Mouse (Mus musculus) erythroblast, adult 5-6 weeks (primary cell): ENCODE measurements around the gene Pdzd7. TPM values are rescaled to one million over a fixed set of nuclear protein-coding genes. Genes with fewer than 3 reads are reported as not detected.

Experiments
- ATAC-seq: replicated peaks from 2 replicates; pipeline ENCODE4 v1.8.0; 2016; ENCODE audit warnings: moderate number of reproducible peaks, mild to moderate bottlenecking, moderate TSS enrichment, inconsistent platforms; ENCODE audit not compliant: poor library complexity, low FRiP score, severe bottlenecking
- total RNA-seq, 2 experiments: library from RNA; stranded (forward) in 1 of 2; stranded (reverse) in 1 of 2; fragments of 150-400 nt in 1 of 2; fragments of 200-764, 138-1000 nt in 1 of 2; gene quantifications; 2 replicates each; pipeline versions ENCODE4 v1.2.3 to v1.2.4; 2015 to 2017; ENCODE audit warnings: low replicate concordance in 2 of 2

The Pdzd7 gene
- total RNA-seq, 2 experiments from 2014 or later = not detected

DNA sequence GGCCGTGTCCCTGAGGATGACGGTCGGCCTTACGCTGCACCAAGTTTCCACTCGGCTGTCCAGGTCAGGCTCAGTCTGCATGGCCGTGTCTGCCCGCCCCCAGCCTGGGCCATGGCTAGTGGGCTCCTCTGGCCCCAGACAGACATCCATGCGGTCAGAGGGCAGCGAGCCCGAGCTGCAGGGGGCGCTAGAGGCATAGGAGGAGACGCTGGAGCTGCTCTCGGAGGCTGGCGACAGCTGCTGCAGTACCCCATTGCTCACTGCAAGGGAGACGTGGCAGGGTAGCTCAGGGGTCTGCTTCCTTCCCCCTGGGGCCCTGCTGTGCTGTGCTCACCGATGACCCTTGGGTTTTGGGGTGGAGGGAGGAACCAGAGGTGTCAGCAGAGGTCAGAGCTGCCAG is 8.7 kb downstream of the Pdzd7 start:
- ATAC-seq = peak; percentile 53; the same call in 1 of the 2 replicates

DNA sequence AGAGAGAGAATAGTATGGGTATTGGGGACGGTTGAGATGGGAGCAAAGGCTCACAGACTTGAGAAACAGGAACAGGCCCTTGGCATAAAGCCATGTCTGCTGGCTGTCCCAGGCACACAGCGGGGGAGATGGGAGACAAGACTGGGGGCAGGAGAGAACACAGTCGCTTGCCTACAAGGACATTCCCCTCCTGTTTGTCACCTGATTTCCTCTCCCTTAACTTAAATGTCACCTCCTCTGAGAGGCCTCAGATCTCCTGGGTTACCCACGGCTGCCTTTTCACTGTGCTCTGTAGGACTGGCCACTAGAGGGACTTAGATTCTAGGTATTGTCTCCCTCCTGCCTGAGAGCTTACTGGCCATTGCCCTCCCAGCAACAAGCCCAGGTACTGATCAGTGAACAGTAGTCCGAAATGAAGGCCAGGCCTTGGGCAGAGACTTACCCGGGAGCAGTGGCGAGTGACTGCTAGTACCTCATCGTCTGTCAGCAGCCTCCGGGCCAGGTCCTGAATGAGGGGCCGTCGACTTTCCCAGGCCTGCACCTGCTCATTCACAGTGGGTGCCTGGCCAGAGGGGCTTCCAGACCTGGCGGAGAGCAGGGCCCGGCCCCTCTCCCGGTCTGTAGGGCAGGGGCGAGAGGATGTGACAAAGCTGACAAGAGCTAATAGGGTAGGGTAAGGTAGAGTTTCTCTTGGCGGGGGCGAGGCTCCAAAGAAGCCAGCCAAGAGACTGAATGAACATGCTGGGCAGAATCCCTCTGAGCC is 12.8 kb downstream of the Pdzd7 start:
- ATAC-seq = no peak

DNA sequence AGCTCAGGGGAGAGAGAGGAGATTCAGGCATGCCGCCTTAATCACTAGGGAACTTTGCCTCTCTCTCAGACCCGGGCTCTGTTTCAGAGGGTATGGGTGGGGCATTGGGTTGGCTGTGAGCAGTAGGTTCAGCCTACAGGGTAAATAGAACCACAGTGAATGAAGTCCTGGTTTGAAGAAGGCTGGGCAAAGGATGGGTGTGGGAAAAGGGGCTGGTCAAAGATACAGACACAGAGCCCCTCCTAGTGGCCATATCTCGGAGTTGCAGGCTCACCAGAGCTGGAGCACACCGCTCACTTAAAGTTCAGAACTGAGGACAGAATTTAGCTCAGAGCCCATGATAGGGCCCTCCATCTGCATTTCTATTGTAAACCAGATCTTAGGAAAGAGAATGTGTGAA is 13.7 kb downstream of the Pdzd7 start:
- peak; percentile 75 for ATAC-seq

DNA sequence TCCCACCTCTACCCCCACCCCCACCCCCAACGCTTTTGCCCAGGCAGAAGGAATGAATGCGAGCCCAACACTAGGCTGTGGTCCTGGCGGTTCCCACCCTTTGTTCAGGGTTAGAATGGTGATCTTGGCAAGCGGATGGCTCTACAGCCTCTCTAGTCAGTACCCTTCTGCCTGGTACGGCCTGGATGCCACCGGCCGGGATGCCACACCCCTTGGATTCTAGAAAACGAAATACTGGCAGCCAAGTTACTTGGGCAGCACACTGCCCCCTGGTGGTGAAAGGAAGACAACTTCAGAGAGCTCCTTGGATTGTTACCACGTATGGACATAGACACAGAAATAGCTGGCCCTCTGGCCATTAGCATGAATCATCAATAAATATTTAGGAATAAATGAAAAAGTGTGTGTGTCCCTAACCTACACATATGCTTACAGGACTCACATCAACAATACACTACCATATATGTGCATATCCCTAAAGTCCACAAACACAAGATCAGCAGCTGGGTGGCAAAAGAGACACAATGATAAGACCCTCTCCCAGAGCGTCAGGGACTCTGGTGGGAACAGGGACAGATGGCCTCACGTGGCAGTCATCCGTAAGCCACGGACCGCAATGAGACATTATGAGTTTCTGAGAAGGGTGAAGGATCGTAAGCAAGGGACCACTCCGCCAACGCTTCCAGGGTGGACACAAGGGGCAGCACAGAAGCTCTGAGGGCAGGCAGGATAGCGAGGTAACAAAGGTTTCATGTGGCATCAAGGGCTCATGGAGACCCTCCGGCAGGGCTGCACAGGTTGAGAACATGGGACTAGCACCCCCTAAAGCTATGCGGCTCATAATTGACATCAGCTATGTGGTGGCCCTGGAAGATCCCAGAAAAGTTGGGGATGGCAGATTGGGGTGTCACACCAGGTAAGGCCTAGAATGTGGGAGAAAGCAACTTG is 14.5 kb downstream of the Pdzd7 start:
- peak; percentile 74 for ATAC-seq

DNA sequence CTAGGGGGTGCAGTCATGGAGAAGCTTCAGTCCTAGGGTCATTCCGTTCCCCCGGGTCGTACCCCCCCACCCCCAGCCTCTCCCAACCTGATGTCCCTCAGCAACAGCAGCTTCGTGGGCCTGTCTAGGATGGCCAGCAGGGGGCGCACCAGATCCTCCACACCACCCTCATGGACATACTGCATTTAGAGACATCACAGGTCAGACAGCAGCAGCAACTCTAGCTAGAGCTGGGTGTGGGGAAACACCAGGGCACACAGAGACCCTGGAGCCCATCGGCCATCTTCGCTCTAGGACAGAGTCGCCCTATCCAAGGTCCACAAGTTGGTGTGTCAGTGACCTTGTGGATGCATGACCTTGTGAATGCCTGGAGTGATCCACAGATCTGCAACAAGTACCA is 15.4 kb downstream of the Pdzd7 start:
- 0 out of 2 replicates have a peak, but pooled peaks have one; percentile 47 for ATAC-seq

DNA sequence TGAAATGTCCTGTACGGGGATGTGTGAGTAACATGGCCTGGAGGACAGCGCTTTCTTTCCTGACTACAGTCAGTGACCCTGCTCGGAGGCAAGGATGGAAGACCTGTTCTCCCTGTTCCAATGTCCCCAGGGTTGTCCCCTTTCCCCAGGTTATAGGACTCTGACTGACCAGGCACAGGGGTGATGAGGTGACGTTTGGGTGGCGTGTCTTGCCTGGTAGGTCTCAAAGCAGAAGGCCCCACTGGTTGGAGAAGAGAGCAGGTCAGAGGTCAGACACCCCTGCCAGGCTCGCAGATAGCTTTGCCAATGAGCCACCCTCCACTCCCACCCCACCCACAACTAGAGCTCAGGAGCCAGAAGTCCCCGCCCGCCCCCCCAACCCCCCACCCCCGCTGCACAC is 15.9 kb downstream of the Pdzd7 start:
- ATAC-seq = no peak

DNA sequence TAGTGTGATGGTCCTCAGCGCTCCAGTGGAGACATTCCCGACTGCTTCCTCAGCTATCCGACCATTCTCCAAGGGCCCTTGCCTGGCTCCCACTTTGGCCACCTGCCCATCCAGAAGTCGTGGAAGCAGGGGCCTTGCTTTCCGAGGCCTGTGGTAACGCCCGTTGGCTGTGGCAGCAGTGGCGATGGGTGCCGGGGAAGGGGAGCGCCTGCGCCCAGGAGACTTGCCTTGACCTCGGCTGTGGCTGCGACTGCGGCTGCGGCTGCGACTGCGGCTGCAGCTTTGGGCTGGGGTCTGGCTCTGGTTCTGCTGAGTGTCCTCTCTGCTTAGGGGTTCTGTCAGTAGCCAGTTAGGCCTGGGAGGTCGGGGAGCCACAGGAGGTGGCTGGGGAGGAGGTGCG is 16.8 kb downstream of the Pdzd7 start:
- ATAC-seq = no peak

DNA sequence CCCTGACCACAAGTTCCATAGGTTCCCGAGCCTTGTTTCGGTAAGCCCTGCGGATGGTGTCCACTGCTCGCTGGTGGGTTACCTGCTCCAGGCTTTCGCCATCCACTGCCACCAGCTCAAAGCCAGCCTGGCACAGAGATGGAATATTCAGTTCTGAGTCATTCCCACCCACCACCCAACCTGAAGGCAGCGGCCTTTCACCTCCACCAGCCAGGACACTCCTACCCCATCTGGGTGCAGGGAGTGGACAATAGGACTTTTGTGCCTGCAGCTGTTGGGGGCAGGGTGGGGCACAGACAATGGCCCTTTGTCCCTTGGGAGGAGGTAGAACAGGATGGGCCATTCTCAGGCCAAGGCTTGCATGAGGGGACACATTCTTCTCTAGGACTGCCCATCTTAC is 17.7 kb downstream of the Pdzd7 start:
- ATAC-seq = no peak

DNA sequence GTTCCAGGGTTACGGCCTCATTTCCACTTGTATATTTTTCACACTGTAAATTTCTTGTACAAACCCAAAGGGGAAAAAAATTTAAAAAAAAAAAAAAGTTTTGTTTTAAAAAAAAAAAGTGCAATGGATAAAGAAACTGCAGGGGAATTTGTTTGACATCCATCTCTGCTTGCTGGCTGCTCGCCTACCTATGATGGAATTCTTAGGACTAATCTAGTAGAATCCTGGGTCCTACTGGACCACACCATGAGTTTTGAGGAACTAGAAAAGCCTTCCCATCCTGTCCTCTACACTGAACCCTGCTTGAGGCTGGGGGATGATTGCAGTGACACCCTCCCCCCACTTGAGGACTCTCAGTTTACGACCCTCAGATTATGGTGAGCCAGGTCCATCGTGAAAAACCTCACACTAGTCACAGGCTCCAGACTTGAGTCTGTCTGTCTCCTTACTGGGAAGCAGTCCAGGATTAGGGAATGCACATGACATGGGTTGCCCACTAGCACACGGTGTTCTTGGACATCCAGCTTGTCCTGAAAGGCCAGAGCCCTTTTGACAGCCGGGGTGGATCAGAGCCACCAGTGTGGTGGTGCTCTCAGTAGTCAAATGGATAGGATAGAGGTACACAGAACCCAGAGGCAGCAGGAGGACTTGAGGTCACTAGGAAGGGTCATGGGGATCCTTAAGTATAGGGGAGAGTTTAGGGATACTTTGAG is 18.4 kb downstream of the Pdzd7 start:
- ATAC-seq = no peak

DNA sequence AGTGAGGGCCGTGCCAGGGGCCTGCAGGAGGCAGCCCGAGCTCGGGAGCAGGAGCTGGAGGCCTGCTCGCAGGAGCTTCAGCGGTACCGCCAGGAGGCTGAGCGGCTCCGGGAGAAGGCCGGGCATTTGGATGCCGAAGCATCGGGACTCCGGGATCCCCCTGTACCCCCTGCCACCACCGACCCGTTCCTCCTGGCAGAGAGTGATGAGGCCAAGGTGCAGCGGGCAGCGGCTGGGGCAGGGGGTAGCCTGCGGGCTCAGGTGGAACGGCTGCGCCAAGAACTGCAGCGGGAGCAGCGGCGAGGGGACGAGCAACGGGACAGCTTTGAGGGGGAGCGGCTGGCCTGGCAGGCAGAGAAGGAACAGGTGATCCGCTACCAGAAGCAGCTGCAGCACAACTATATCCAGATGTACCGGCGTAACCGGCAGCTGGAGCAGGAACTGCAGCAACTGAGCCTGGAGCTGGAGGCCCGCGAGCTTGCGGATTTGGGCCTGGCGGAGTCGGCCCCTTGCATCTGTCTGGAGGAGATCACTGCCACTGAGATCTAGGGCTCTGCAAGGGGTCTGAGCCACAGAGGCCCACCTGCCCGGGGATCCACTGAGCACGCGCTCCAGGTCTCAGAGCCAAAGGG is 19.5 kb downstream of the Pdzd7 start:
- no peak for ATAC-seq

DNA sequence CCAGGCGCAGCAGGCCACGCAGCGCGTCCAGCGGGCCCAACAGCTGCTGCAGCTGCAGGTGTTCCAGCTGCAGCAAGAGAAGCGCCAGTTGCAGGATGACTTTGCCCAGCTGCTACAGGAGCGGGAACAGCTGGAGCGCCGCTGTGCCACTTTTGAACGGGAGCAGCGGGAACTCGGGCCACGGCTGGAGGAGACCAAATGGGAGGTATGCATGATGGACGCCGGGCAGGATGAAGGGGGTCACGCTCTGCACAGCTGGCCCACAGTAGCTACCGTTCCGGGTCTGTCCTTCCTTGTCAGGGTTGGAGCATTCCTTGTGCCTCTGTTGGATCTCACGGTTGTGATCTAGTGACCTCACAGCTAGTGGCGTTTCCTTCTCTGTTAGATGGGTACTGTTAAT is 20.7 kb downstream of the Pdzd7 start:
- no peak for ATAC-seq

DNA sequence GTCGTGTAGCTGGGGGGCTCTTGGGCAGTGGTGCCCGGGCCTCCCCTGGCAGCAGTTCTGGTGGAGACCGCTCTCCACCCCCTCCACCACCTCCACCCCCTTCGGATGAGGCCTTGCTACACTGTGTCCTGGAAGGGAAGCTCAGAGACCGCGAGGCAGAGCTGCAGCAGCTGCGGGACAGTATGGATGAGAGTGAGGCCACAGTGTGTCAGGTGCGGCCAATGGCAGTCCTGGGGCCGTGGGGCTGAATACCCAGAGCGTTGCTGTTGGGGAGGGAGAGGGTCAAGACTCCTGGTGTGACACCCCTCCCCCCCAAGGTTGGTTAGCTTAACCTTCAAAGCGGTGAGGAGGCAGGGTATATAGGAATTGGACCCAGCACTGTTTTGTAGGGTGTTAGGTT is 21.5 kb downstream of the Pdzd7 start:
- no peak for ATAC-seq

DNA sequence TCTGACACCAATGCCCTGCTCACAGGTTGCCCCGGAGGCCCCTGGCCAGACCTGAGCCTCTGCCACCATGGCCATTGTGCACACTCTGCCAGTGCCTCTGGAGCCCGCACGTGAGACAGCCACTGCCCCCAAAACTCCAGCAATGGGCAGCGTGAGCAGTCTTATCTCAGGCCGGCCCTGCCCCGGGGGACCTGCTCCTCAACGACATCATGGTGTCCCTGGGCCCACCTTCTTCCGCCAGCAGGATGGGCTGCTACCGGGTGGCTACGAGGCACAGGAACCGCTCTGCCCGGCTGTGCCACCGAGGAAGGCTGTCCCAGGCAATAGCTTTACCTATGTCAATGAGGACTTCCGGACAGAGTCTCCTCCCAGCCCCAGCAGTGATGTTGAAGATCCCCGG is 24.2 kb downstream of the Pdzd7 start:
- no peak for ATAC-seq

DNA sequence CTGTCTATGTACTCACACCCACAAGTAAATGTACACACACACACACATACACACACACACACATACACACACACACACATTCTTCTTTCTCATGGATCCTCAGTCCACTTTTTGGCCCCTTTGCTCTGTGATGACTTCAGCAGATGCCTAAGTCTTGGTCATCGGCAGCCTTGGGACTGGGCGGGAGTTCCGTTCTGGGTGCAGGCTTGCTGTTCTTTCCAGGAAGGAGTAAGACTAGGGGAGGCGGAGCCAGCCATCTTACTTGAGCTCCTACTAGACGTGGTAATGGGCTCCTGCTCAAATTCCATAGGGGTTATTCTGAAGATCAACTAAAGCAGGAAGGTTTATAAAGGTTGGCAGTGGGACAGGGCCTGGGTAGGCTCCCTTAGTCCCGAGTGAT is 25.2 kb downstream of the Pdzd7 start:
- ATAC-seq = no peak

DNA sequence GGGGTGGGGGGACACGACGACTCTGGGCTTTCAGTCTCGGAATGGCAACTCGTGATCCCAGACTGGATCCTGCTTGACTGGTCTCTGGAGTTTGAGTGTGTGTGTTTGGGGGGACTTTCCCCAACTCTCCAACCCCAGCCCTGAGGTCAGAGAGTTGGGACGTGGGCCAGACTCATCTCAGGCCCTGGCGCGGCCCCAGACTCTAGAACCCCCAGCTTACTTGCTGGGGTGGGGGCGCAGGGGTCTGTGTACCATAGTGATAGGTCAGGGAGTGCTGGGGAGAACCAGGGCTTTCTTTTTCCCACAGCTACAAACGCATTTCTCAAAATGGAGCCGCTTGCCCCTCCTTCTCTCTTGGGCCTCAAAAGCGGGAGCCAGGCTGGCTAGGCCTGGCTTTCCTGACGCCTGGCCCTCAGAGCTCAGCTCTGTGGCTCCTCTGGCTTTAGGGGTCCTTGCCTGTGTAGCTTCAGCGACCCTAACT is 27.1 kb downstream of the Pdzd7 start:
- no peak for ATAC-seq

DNA sequence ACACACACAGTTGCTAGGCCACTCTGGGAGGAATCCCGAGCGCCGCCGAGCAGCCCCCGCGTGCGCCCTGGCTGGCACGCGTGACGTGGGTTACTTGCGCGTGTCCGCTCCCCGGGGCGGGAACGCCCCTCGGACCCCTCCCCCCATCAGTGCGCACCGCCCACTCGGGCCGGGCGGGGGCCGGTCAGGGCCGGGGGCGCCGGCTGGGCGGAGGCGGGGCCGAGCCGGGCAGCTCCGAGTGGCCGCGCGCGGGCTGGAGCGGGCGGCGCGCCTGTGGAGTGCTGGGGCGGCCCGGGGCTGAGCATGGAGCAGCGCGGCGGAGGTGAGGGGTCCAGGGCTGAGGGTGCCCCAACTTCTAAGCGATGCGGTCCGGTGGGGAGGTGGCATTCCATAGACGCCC is 27.6 kb downstream of the Pdzd7 start:
- no peak for ATAC-seq

DNA sequence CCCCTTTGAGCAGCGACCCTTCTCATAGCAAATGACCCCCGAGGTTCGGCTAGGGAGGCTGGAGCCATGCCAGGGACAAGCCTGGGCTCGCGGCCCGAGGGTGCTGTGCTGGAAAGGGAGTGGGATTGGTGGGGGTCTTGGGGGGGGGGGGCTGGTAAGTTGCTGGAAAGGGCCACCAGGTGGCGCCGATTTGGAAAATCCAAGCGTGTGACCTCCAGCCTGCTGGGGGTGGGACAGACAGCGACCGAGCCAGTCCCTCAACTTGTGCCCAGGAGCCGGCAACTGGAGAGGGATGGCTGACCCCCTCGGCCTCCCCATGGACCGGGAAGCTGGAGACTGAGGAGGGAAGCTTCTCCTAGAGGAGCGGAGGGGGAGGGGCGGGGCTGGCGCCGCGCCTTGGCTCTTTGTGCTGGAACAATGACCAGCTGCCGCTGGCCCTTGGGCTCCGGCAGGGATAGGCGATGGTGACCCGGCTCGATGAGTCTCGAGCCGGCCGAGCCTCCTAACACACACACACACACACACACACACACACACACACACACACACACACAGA is 28.2 kb downstream of the Pdzd7 start:
- no peak for ATAC-seq

DNA sequence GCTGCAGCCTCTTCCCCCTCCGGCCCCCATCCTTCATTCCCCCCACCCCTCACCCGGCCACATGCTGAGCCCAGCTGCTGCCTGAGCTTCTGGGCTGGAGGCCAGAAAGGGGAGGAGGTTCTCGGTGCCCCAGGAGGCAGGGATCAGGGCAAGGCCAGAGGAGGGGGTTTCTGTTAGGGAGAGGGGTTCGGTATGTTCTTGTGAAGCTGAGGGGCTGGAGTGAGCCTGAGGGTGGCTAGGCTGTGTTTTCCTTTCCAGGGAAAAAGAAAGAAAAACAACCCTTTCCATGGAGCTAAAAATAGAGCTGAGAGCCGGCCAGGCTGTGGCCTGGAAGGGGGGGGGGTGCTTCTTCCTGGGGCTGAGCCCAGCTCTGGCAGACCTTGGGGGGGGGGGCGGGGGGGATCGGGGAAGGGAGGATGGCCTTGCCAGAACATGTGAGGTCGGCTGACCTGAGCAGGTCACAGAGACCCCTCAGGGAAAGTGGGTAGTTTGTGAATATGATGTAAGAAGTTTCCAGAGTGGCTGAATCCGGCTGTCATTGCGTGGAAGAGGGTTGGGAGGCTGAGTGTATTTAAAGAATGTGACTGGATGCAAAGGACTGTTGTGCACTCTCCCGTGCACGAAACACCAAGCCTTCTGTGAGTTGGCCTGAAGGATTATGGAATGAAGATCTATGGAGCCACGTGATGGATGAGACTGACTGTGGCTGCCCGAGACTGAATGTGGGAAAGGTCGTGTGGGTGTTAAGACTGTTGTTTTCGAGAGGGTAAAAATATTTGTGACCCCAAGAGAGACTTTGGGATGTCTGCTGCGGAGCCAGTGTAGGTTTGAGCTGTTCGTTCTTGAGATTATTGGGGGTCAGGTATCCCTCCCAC is 28.9 kb downstream of the Pdzd7 start:
- ATAC-seq = no peak
